Mouse (Mus musculus) midbrain, postnatal 0 days (tissue): Measurements from ENCODE around the gene Notum. TPM values are rescaled to one million over a fixed set of nuclear protein-coding genes. Genes with fewer than 3 reads are reported as not detected.
A peak's percentile ranks its signal among the peaks of the same experiment; 100 is the strongest.

Source experiments
- ATAC-seq: fragments of 200-750 bp; cut with Nextera tagmentation; 2 replicates; pipeline ENCODE4 v1.8.0; 2017; ENCODE audit warnings: moderate number of reproducible peaks, mild to moderate bottlenecking, moderate TSS enrichment, moderate library complexity; ENCODE audit not compliant: low FRiP score
- DNase-seq: peaks from one replicate; pipeline ENCODE4 v3.0.0-alpha.2; 2015; ENCODE audit warnings: low spot score
- H3K27ac ChIP-seq: fragments of 300-500 bp; sonication (generic); 2 replicates; pipeline ENCODE4 v1.5.1; 2014; ENCODE audit warnings: low read depth, mild to moderate bottlenecking, low read length, mixed read lengths
- H3K27me3 ChIP-seq: fragments of 300-500 bp; sonication (generic); 2 replicates; pipeline ENCODE4 v1.6.1; 2014; ENCODE audit warnings: low read length, control low read depth, mixed read lengths; ENCODE audit not compliant: insufficient read depth
- H3K36me3 ChIP-seq: fragments of 300-500 bp; sonication (generic); 2 replicates; pipeline ENCODE4 v1.6.1; 2014; ENCODE audit warnings: low read length, control low read depth, mixed read lengths; ENCODE audit not compliant: insufficient read depth
- H3K4me1 ChIP-seq: fragments of 300-500 bp; sonication (generic); 2 replicates; pipeline ENCODE4 v1.6.1; 2014; ENCODE audit warnings: mild to moderate bottlenecking, control low read depth, antibody characterized with exemption, low read length, mixed read lengths; ENCODE audit not compliant: insufficient read depth
- H3K4me2 ChIP-seq: fragments of 300-500 bp; sonication (generic); 2 replicates; pipeline ENCODE4 v1.6.1; 2014; ENCODE audit warnings: low read depth, mild to moderate bottlenecking, low read length, mixed read lengths; ENCODE audit not compliant: poor library complexity, severe bottlenecking
- H3K4me3 ChIP-seq: fragments of 300-500 bp; sonication (generic); 2 replicates; pipeline ENCODE4 v1.5.1; 2014; ENCODE audit warnings: low read depth, mild to moderate bottlenecking, low read length, moderate library complexity
- H3K9ac ChIP-seq: fragments of 300-500 bp; sonication (generic); replicated peaks from 2 replicates; pipeline ENCODE4 v1.6.1; 2014; ENCODE audit warnings: mild to moderate bottlenecking, low read length, moderate library complexity, mixed read lengths; ENCODE audit not compliant: poor library complexity, severe bottlenecking
- H3K9me3 ChIP-seq: fragments of 300-500 bp; sonication (generic); 2 replicates; pipeline ENCODE4 v1.6.1; 2016; ENCODE audit warnings: low read length, control low read depth
- CTCF ChIP-seq: IDR thresholded peaks from 2 replicates; pipeline ENCODE4 v1.5.1; 2016; ENCODE audit warnings: antibody characterized with exemption, mild to moderate bottlenecking
- WGBS: fragments of 180-500 bp; shearing (Covaris S2); extraction: QIAGEN DNeasy Blood & Tissue Kit; methylation state at CpG from one replicate; pipeline ENCODE4 v1.1.7; 2014; 5-methylcytosine and 5-hydroxymethylcytosine counted together
- microRNA-seq: library from miRNA; unstranded; fragments of <30 nt; microRNA quantifications from one replicate; pipeline ENCODE4, GENCODE M21; 2016; ENCODE audit warnings: borderline number of aligned reads
- polyA plus RNA-seq: library from polyadenylated mRNA; unstranded; fragments of >200 nt; fragmentation: Nextera tagmentation; extraction: Ambion mirVana; gene quantifications from 2 replicates; pipeline ENCODE4 v1.2.1, GENCODE M21; 2015
- total RNA-seq: library from RNA; depleted of rRNA; stranded (reverse); fragments of >200 nt; gene quantifications from 2 replicates; pipeline ENCODE4 v1.2.3, GENCODE M21; 2014; rRNA removed

Gene Notum
- total and polyA plus RNA-seq, 2 experiments from 2014 or later, result 3.1 to 5.5 TPM

GRCm38 (mm10) chr11:120610477-120611046, 50.4 kb downstream of the Notum start:
- H3K27ac ChIP-seq, result no peak overlapping the region
- H3K9ac ChIP-seq, result no peak overlapping the region
- H3K9me3 ChIP-seq, result no peaks in the 10 kb centered on the region
- no peaks in the 10 kb centered on the region for H3K4me1 ChIP-seq
- H3K4me3 ChIP-seq, result no peak overlapping the region
- no peaks in the 10 kb centered on the region for H3K27me3 ChIP-seq
- DNase-seq (no peak), ATAC-seq (no peak)
- peaks cover 47% of the 10 kb centered on the region for H3K36me3 ChIP-seq
- 79% methylated on average over 9 of the region's 9 CpGs for WGBS
- TF ChIP-seq CTCF, result no peak
- no peak overlapping the region for H3K4me2 ChIP-seq

DNA sequence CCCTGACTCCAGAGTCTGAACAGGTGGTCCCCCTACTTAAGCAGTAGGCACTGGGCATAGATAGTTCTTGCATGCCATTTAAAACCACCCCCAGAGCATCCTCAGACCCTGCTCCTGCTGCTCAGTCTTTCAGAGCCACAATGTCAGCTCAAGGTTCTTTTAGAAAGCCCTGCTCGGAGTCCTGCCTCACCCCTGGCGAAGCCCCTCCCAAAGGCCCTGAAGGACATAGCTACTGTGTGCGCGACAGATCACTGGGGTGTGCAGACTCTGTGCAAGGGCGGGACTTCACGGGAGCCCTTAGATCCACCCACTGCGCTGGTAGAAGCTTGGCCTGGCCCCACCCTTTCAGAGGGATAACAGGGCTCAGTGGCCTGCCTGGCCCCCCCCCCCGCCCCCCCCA, 51.7 kb downstream of the Notum start:
- Histone ChIP-seq H3K36me3 (peaks cover 59% of the 10 kb centered on the region), H3K4me1 (no peaks in the 10 kb centered on the region), H3K27ac (no peak overlapping the region), H3K4me3 (no peak overlapping the region), H3K9ac (no peak overlapping the region), H3K4me2 (no peak overlapping the region), H3K27me3 (no peaks in the 10 kb centered on the region), H3K9me3 (no peaks in the 10 kb centered on the region)
- no peak for TF ChIP-seq CTCF
- no peak for DNase-seq
- no peak for ATAC-seq
- 38% methylated on average over 7 of the region's 8 CpGs for WGBS

GRCm38 (mm10) chr11:120608241-120609034, 52.5 kb downstream of the Notum start, which contains the start of gene Npb:
Npb (plus strand) TSS chr11:120608477.
- Histone ChIP-seq H3K4me2 (peak within 1 kb of the TSS; percentile 33), H3K27me3 (no peaks in the 10 kb centered on the region), H3K9ac (0 out of 2 replicates have a peak within 1 kb of the TSS, but pooled peaks have one; percentile 33), H3K4me1 (no peaks in the 10 kb centered on the region), H3K36me3 (peaks cover 59% of the 10 kb centered on the region), H3K9me3 (no peaks in the 10 kb centered on the region), H3K27ac (no peak within 1 kb of the TSS), H3K4me3 (no peak within 1 kb of the TSS)
- ATAC-seq (no peak), DNase-seq (no peak)
- WGBS, result 9% methylated on average over 45 of the region's 45 CpGs
- TF ChIP-seq CTCF, result no peak

- no peak overlapping the region for H3K27ac ChIP-seq
- no peak overlapping the region for H3K4me2 ChIP-seq
- DNase-seq (no peak), ATAC-seq (no peak)
- WGBS, result 76% methylated on average over 4 of the region's 4 CpGs
- no peak overlapping the region for H3K9ac ChIP-seq
- H3K4me3 ChIP-seq, result no peak overlapping the region
- H3K27me3 ChIP-seq, result no peaks in the 10 kb centered on the region
- peaks cover 57% of the 10 kb centered on the region for H3K36me3 ChIP-seq
- no peak for TF ChIP-seq CTCF
- no peaks in the 10 kb centered on the region for H3K9me3 ChIP-seq
- H3K4me1 ChIP-seq, result no peaks in the 10 kb centered on the region
These were observed 54.2 kb downstream of the Notum start for GRCm38 (mm10) chr11:120606764-120607163.

GRCm38 (mm10) chr11:120605667-120606066, 55.3 kb downstream of the Notum start:
- peaks cover 46% of the 10 kb centered on the region for H3K36me3 ChIP-seq
- no peak for ATAC-seq
- no peaks in the 10 kb centered on the region for H3K9me3 ChIP-seq
- no peak for DNase-seq
- no peaks in the 10 kb centered on the region for H3K27me3 ChIP-seq
- no peaks in the 10 kb centered on the region for H3K4me1 ChIP-seq
- no peak overlapping the region for H3K4me3 ChIP-seq
- H3K9ac ChIP-seq, result no peak overlapping the region
- H3K27ac ChIP-seq, result no peak overlapping the region
- TF ChIP-seq CTCF, result no peak
- no peak overlapping the region for H3K4me2 ChIP-seq
- WGBS, result 86% methylated on average over 7 of the region's 7 CpGs

Small RNA genes lying within 50 kb of the gene (microRNA-seq; reads per million reads assigned to microRNA genes)
- not detected for gene Mir6936

Other genes starting within 250 kb of the Notum start
Only the 30 nearest of the 32 such genes appear.
- gene Pde6g, start 207.7 kb downstream of the Notum start, total RNA-seq, result not detected in 2 replicates
- 0.37 TPM in 1 of 2 replicates, not detected in the other for gene Pde6g, start 207.7 kb downstream of the Notum start, polyA plus RNA-seq
- 7.9 and 9.7 TPM in 2 replicates for gene Oxld1, start 203.1 kb downstream of the Notum start, total RNA-seq
- 11.4 and 11.5 TPM in 2 replicates for gene Oxld1, start 203.1 kb downstream of the Notum start, polyA plus RNA-seq
- gene Ccdc137, start 203.1 kb downstream of the Notum start, total RNA-seq, result 14.8 and 18.2 TPM in 2 replicates
- 17.0 and 19.8 TPM in 2 replicates for gene Ccdc137, start 203.1 kb downstream of the Notum start, polyA plus RNA-seq
- 62.8 and 72.6 TPM in 2 replicates for gene Arl16, start 193.6 kb downstream of the Notum start, total RNA-seq
- gene Arl16, start 193.6 kb downstream of the Notum start, polyA plus RNA-seq, result 65.7 and 73.0 TPM in 2 replicates
- gene Mrpl12, start 176.6 kb downstream of the Notum start, total RNA-seq, result 39.2 and 42.7 TPM in 2 replicates
- 147 TPM in 2 replicates for gene Mrpl12, start 176.6 kb downstream of the Notum start, polyA plus RNA-seq
- gene Slc25a10, start 169.3 kb downstream of the Notum start, total RNA-seq, result 28.4 and 30.1 TPM in 2 replicates
- gene Slc25a10, start 169.3 kb downstream of the Notum start, polyA plus RNA-seq, result 19.8 and 21.4 TPM in 2 replicates
- gene Gcgr, start 130.5 kb downstream of the Notum start, total RNA-seq, result 0.60 TPM in 1 of 2 replicates, not detected in the other
- 0.17 and 0.21 TPM in 2 replicates for gene Gcgr, start 130.5 kb downstream of the Notum start, polyA plus RNA-seq
- gene Mcrip1, start 111.4 kb downstream of the Notum start, total RNA-seq, result 132 and 138 TPM in 2 replicates
- 243 and 270 TPM in 2 replicates for gene Mcrip1, start 111.4 kb downstream of the Notum start, polyA plus RNA-seq
- gene Ppp1r27, start 110.0 kb downstream of the Notum start, total RNA-seq, result not detected in 2 replicates
- not detected in 2 replicates for gene Ppp1r27, start 110.0 kb downstream of the Notum start, polyA plus RNA-seq
- 161 and 165 TPM in 2 replicates for gene P4hb, start 87.9 kb downstream of the Notum start, total RNA-seq
- 191 and 209 TPM in 2 replicates for gene P4hb, start 87.9 kb downstream of the Notum start, polyA plus RNA-seq
- gene Arhgdia, start 79.6 kb downstream of the Notum start, total RNA-seq, result 233 and 286 TPM in 2 replicates
- 390 and 417 TPM in 2 replicates for gene Arhgdia, start 79.6 kb downstream of the Notum start, polyA plus RNA-seq
- 70.8 and 86.9 TPM in 2 replicates for gene Alyref, start 62.8 kb downstream of the Notum start, total RNA-seq
- 130 and 145 TPM in 2 replicates for gene Alyref, start 62.8 kb downstream of the Notum start, polyA plus RNA-seq
- 41.1 and 58.4 TPM in 2 replicates for gene Anapc11, start 62.8 kb downstream of the Notum start, total RNA-seq
- 193 and 203 TPM in 2 replicates for gene Anapc11, start 62.8 kb downstream of the Notum start, polyA plus RNA-seq
- gene Npb, start 52.7 kb downstream of the Notum start, total RNA-seq, result not detected in 2 replicates
- gene Npb, start 52.7 kb downstream of the Notum start, polyA plus RNA-seq, result 1.3 TPM in 2 replicates
- 130 and 137 TPM in 2 replicates for gene Pcyt2, start 43.2 kb downstream of the Notum start, total RNA-seq
- gene Pcyt2, start 43.2 kb downstream of the Notum start, polyA plus RNA-seq, result 129 and 143 TPM in 2 replicates
- gene Sirt7, start 35.9 kb downstream of the Notum start, total RNA-seq, result 31.3 and 39.7 TPM in 2 replicates
- 34.7 and 36.0 TPM in 2 replicates for gene Sirt7, start 35.9 kb downstream of the Notum start, polyA plus RNA-seq
- gene Mafg, start 27.6 kb downstream of the Notum start, total RNA-seq, result 42.1 and 46.5 TPM in 2 replicates
- gene Mafg, start 27.6 kb downstream of the Notum start, polyA plus RNA-seq, result 40.8 and 41.7 TPM in 2 replicates
- gene Pycr1, start 17.4 kb downstream of the Notum start, total RNA-seq, result 8.6 and 10.8 TPM in 2 replicates
- gene Pycr1, start 17.4 kb downstream of the Notum start, polyA plus RNA-seq, result 10.4 and 11.7 TPM in 2 replicates
- 1.5 and 1.6 TPM in 2 replicates for gene Myadml2, start 13.0 kb downstream of the Notum start, total RNA-seq
- 1.4 and 1.7 TPM in 2 replicates for gene Myadml2, start 13.0 kb downstream of the Notum start, polyA plus RNA-seq
- 106 and 113 TPM in 2 replicates for gene Aspscr1, start 11.8 kb upstream of the Notum start, total RNA-seq
- gene Aspscr1, start 11.8 kb upstream of the Notum start, polyA plus RNA-seq, result 143 and 153 TPM in 2 replicates
- 70.8 and 76.0 TPM in 2 replicates for gene Cenpx, start 52.6 kb upstream of the Notum start, total RNA-seq
- 94.5 and 94.6 TPM in 2 replicates for gene Cenpx, start 52.6 kb upstream of the Notum start, polyA plus RNA-seq
- 44.8 and 47.8 TPM in 2 replicates for gene Lrrc45, start 52.8 kb upstream of the Notum start, total RNA-seq
- 46.8 and 51.0 TPM in 2 replicates for gene Lrrc45, start 52.8 kb upstream of the Notum start, polyA plus RNA-seq
- gene Rac3, start 60.3 kb upstream of the Notum start, total RNA-seq, result 766 and 788 TPM in 2 replicates
- 808 and 853 TPM in 2 replicates for gene Rac3, start 60.3 kb upstream of the Notum start, polyA plus RNA-seq
- gene Dcxr, start 66.1 kb upstream of the Notum start, total RNA-seq, result 6.9 and 11.2 TPM in 2 replicates
- gene Dcxr, start 66.1 kb upstream of the Notum start, polyA plus RNA-seq, result 9.9 and 12.3 TPM in 2 replicates
- gene Cbr2, start 70.9 kb upstream of the Notum start, total RNA-seq, result 3.6 and 5.2 TPM in 2 replicates
- gene Cbr2, start 70.9 kb upstream of the Notum start, polyA plus RNA-seq, result 4.0 and 4.4 TPM in 2 replicates
- gene Hmga1b, start 101.6 kb upstream of the Notum start, total RNA-seq, result 0.93 and 1.0 TPM in 2 replicates
- 2.7 TPM in 2 replicates for gene Hmga1b, start 101.6 kb upstream of the Notum start, polyA plus RNA-seq
- 86.5 and 106 TPM in 2 replicates for gene Rfng, start 123.0 kb upstream of the Notum start, total RNA-seq
- gene Rfng, start 123.0 kb upstream of the Notum start, polyA plus RNA-seq, result 130 and 138 TPM in 2 replicates
- 252 and 262 TPM in 2 replicates for gene Gps1, start 123.1 kb upstream of the Notum start, total RNA-seq
- 233 and 253 TPM in 2 replicates for gene Gps1, start 123.1 kb upstream of the Notum start, polyA plus RNA-seq
- gene Dus1l, start 135.2 kb upstream of the Notum start, total RNA-seq, result 46.4 and 52.3 TPM in 2 replicates
- gene Dus1l, start 135.2 kb upstream of the Notum start, polyA plus RNA-seq, result 38.4 and 41.6 TPM in 2 replicates
- gene Fasn, start 163.4 kb upstream of the Notum start, total RNA-seq, result 469 and 488 TPM in 2 replicates
- gene Fasn, start 163.4 kb upstream of the Notum start, polyA plus RNA-seq, result 76.0 and 85.4 TPM in 2 replicates